Mouse (Mus musculus) ovary, postnatal 36 days (tissue): ENCODE data around the gene Akirin1.

Source experiments
- DNase-seq: peaks from one replicate; pipeline ENCODE4 v3.0.0; 2022; ENCODE audit warnings: low spot score, mixed read lengths

Gene Akirin1

DNA sequence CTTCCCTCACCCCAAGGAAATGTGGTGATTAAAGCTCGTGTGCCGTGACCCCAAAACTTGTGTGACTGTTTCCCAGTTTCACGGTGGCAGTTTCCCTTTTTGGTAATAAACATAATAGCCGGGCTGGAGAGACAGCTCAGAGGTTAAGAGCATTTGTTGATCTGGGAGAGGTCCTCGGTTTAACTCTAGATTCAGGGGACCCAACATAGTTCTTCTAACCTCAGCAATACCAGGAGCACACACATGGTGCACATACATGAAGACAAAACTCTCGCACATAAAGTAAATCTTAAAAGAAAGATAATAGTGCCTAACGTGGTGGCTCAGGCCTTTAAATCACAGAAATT is 31.7 kb downstream of the Akirin1 start:
- DNase-seq: no peak

DNA sequence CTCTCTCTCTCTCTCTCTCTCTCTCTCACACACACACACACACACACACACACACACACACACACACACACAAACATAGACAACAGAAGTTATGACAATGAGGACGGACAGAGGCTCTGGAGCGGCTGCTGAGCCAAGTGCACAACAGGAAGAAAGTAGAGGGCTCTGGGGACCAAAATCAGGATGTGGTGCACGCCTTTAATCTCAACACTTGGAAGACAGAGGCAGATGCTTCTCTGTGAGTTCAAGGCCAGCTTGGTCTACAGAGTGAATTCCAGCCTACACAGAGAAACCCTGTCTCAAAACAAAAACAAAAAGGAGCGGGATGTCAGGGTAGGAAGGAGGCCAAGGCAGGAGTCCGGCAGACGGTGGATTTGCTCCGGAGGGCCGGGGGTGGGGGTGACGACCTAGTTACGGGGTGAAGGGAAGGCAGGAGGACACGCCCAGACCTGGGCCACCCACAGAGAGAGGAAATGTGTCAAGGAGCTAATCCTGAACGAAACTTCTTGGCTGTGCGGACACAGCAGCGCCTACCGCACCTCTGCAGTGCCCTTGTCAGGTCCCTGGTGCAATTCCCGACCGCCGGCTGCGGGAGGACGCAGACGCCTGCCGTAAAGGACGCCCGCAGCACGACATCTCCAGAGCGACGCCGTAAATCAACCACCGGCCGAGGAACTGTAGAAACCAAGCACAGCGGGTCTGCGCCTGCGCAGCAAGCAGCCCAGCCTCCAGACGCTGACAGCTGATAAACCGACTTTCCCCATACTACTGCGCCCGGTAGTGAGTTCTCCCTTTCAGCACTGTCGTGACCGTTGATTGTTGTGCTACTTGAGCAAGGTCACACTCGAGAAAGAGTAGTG is 32.3 kb downstream of the Akirin1 start, which contains the start of gene Ndufs5:
Gene Ndufs5, minus strand, starts transcription at position 629 of the 860 bp plus-strand sequence.
- peak; percentile 96 for DNase-seq

DNA sequence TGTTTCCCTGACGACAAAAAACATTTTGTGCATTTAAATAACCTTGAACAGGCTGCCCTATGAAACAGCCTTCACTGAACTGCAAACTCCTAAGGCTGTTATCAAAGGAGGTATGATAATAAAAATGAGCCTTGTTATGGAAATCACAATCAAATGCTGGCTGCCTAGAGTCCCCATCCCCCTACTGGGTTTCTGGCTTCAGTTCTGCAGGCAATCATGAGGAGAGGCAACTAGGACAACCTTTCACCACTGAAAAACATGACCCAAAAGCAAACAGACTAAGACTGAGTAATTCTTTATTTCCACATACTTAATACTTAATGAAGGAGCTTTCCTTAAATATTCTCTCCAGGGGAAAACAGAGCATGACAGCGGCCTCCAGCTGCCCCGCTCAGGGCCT is 37.7 kb downstream of the Akirin1 start:
- DNase-seq: no peak

DNA sequence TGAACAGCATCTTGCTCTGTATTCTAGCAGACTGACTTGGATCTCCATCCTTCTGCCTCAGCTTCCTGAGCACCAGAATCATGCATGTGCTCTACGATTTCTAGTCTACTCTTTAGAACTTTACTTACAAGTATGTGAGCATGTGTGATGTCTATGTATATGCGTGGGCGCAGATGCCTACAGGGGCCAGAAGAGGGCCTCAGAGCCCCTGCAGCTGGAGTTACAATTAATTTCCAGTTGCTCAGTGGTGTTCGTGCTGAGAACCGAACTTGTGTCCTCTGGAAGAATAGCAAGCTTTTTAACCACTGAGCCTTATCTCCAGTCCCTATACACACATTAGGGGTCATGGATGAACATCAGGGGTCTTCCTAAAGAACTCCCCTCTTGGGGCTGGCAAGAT is 42.8 kb downstream of the Akirin1 start:
- DNase-seq: no peak

DNA sequence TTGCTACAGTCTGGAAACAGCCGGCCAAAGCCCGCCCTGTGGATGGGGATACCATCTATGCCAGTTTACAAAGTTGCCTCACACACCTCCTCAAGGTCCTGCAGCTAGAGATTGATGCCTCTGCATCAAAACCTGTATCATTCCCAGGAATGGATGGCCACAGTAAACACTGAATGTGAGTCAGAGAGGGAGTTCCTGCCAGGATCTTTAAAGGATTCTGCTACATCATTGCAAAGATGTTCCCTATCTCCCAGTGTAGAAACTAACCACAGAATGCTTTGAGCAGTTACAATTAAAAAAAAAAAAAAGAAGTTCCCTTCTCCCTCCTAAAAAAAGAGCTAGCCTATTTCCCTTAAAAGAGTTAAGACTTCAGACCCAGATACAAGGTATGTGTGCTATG is 44.8 kb downstream of the Akirin1 start:
- DNase-seq: no peak

DNA sequence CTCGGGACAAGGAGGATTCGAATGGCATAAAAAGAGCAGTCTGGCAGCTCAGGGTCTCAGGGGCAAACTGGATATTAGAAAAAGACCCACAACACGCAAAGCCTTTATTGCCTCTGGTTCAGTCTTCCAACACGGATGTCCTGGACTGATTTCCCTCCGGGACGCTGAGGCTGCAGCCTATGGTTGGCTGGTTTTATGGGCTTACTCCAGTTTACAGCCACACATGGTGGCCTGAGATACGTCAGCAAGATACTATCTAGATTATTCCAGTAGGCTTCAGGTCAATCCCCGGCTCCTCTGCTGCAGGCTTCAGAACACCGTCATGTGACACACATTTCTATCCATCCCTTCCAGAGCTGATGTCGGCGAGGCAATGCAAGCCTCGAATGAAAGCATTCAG is 56.8 kb downstream of the Akirin1 start:
- DNase-seq: no peak

DNA sequence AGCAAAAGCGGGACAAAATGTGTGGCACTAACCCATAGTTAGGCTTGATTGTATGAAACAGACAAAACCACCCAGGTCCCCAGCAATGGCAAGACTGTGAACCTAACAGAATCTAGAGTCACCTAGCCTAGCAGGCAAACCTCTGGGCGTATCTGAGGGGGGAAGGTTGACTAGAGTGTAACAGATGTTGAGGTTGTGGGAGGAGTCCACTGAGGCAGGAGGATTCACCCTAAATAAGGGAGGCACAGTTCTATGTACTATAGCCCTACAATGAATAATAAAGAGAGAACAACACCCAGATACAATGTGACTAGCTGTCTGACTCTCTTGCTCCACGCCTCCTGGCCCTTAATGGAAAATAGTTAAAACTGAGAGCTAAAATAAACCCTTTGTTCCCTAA is 58.1 kb downstream of the Akirin1 start:
- no peak for DNase-seq

DNA sequence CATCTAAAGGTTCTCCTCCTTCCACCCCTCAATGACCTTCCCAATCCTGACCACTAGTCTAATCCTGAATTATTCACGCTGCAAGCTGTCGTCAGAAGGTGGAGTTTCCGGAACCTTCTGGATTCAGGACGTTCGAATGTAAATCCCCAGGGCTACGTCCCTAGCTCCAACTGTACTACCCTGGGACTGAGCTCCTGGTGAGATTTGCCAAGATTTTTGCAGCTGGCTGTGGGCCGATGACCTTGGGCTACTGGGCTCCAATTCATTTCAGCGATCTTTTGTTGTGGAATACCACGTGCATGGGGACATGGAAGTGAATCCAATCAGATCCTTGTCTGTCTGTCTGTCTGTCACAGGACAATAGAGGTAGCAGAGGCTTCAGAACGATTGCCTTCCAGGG is 59.8 kb downstream of the Akirin1 start:
- DNase-seq: peak; percentile 49

DNA sequence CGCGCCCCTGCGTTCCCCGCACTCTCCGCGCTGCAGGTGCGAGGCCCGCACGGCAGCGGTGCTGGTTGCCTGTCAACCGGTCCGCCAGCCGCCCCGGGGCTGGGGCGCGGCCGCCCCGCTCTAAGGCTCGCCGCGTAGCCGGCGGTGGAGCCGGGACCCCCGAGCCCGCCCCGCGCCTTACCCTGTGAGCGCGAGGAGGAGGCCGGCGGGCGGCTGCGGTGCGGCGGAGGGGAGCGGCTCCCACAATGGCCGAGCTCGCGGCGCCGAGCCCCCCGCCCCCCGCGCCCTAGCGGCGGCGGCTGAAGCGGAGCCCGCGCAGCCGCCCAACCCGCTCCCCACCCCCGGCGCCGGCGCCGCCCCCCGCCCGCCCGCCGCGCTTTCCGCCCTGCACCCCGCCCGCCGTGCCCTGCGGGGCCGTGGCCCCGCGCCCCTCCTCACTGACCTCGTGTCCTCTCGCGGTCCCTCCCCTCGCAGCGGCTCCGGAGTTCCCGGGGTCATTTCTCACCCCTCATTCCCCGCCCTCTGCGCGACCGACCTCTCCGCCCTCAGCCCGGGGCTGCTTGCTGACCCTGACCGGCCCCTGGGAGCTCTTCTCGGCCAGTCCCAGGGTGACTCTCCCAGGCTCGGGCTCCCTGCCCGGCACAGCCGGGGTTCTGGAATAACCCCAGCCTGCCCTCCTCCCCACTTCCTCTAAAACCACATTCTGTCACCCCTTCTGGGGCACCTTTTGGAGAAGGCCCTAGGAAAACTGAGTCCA is 62.9 kb downstream of the Akirin1 start:
- DNase-seq: peak; percentile 55

DNA sequence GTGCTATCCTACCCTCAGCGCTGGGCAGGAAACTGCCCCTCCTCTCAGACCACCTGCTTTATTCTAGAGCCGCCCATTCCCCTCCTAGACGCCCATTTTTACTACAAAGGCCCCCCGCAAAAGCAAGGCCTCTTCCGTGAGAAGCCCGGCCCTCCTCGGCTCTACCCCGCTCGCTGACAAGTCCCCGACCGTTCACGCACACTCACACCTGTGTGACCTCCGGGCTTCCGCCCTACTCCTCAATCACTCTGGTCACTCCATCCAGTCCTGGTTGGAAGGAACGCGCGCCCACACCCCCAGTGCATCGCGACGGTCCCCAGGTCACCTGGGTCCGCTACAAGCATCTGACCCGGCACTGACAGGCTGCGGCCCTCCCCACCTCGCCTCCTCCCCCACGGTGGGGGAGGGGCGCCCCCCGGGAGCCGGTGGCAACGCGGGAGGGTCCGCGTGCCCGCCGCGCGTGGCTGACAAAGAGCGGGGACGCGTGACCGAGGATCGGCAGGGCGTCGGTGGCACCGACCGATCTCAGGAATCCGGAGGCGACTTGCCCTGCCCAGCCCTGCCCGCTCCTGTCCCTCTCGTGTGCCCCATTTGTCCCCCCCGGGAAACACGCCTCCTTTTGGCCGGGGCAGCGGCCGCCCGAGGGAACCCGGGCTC is 63.6 kb downstream of the Akirin1 start:
- peak; percentile 22 for DNase-seq

DNA sequence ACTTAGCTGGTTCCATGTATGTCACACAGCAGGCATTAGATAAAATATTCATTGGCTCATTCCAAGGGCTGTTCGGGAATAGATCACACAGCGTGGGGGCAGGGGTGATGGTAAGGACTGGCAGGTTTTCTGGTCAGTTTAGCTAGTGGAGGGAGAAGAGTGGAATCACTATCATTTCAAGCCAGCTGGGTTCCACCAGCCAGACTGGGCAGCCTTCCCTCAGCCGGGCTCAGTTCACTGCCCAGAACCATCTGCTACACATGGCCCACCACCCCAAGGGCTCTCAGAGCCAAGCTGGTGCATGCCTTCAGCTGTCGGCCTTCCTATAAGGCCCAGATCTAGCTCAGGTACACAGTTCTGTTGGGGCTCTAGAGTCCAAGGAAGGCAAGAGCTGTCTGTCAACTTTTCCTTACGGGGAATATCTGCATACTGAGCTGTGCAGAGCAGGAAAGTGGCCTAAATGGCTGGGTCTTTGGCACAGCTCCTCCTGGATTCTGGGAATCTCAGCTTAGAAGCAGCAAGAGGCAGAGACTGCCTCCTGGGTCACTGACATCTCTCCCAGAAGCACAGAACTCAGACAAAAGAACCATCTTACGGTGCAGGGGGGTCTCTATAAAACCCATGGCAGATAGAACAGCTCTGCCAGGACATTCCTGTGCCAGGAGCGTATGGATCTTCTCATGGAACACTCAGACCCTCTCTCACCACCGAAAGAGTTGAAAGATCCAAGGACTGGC is 64.5 kb downstream of the Akirin1 start:
- no peak for DNase-seq

DNA sequence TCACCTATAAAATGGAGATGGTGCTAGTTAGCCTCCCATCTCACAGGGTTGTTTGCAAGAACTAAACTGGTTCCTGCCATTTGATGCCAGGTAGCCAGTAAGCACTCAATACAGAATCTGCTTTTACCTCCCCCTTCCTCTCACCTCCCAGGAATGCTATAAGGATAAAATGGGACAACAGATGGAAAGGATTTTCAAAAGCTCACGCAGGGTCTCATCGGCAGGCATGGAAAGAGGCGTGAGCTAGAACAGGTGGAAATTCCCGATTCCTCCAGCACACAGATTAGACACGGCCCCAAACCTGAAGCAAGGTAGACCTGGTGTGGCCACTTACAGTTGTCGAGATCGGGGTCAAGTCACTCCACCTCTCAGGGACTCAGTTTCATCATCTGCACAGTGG is 65.1 kb downstream of the Akirin1 start:
- DNase-seq: no peak
